Mouse (Mus musculus): Measurements from ENCODE around the gene E4f1. TPM values are rescaled to one million over a fixed set of nuclear protein-coding genes. Genes with fewer than 3 reads are reported as not detected.
"Not testable (repeated sequence)": the region's sequence is repeated elsewhere in the genome, so short reads cannot be mapped to it uniquely, and the experiment has no call there.

E4f1 gene
- total and polyA plus RNA-seq, 3 experiments: 17.4 to 37.2 (median 19.7) TPM

DNA sequence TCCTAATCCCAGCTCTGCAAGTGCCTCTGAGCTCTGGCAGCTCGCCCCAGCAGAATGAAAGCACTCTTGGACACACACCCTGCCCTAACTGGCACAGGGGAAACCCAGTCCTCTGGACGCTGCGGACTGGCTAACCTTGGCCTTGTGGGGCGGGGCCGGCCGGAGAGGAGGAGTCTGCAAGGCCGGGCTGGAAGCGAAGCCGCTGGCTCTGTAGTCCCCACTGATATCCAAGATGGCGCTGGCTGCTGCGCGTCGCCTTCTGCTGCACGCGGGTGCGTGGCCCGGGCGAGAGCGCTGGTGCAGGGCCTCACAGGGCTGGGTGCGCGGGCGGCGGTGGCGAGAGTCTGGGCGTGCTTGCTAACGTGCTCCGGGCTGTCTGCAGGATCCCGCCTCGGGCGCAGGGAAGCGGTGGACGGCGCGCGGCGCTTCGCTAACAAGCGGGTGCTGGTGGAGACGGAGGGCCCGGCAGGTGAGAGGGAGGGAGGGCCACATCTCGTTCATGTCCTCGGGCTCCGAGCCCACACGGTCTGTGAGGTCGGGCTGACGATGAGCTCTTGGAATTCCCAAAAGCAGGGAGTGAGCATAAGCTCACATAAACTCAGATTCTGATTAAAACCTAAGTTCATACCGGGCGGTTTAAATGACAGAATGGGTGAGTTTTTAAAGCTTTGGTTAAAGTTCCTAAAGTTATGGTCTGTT is 43.5 kb downstream of the E4f1 start, which contains the start of gene Eci1:
TSS of gene Eci1 (plus strand) at position 171 of the 699 bp plus-strand sequence.
- peaks cover 22% of the 10 kb centered on the region for H3K4me1 ChIP-seq (ENCODE audit: insufficient read depth, low read depth, low read length)
- DNase-seq (ENCODE audit: low spot score) (peak; percentile 88), ATAC-seq (ENCODE audit: extremely low read depth, insufficient number of reproducible peaks, low FRiP score, poor library complexity, severe bottlenecking) (peak; percentile 94)
- no peak for TF ChIP-seq TAL1 (conservative IDR thresholded peaks at IDR 0.05; ENCODE audit: low read depth, low read length)
- no peak for TF ChIP-seq GATA2 (IDR thresholded peaks at IDR 0.05; ENCODE audit: borderline replicate concordance, low read depth, low read length)
- no peak for TF ChIP-seq POLR2AphosphoS5 (IDR thresholded peaks at IDR 0.05; ENCODE audit: insufficient replicate concordance, low read depth, low read length)
- no peak for TF ChIP-seq CTCF (IDR thresholded peaks at IDR 0.05; ENCODE audit: low read depth, low read length)
- no peak for TF ChIP-seq GATA1 (IDR thresholded peaks at IDR 0.05; ENCODE audit: borderline replicate concordance, low read length)
- H3K9me3 ChIP-seq (replicated peaks): no peaks in the 10 kb centered on the region
- H3K27me3 ChIP-seq (ENCODE audit: insufficient read depth, low read length): no peaks in the 10 kb centered on the region
- peak within 1 kb of the TSS; percentile 83 for H3K4me3 ChIP-seq (ENCODE audit: low read depth, low read length)
- peaks cover 66% of the 10 kb centered on the region for H3K36me3 ChIP-seq (replicated peaks)

DNA sequence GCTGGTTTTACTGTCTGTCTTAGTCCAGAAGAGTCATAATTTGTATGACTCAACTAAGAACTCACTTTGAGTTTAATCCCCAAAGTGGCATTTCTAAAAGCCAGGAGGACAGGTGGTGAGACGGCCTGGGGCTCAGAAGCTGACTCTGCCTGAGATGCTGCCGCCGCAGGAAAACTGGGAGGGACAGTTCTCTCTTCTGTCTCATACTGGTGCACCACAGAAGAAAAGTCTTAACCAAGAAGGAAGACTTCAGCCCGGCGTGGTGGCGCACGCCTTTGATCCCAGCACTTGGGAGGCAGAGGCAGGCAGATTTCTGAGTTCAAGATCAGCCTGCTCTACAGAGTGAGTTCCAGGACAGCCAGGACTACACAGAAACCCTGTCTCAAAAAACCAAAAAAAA is 44.2 kb downstream of the E4f1 start:
- Histone ChIP-seq H3K36me3 (replicated peaks) (peaks cover 71% of the 10 kb centered on the region), H3K4me1 (ENCODE audit: insufficient read depth, low read depth, low read length) (peaks cover 23% of the 10 kb centered on the region), H3K9me3 (replicated peaks) (no peaks in the 10 kb centered on the region), H3K27me3 (ENCODE audit: insufficient read depth, low read length) (no peaks in the 10 kb centered on the region), H3K4me3 (ENCODE audit: low read depth, low read length) (no peak overlapping the region; the same call in 1 of the 2 replicates)
- TF ChIP-seq GATA2 (IDR thresholded peaks at IDR 0.05; ENCODE audit: borderline replicate concordance, low read depth, low read length): no peak
- ATAC-seq (ENCODE audit: extremely low read depth, insufficient number of reproducible peaks, low FRiP score, poor library complexity, severe bottlenecking) (no peak), DNase-seq (ENCODE audit: low spot score) (no peak)

DNA sequence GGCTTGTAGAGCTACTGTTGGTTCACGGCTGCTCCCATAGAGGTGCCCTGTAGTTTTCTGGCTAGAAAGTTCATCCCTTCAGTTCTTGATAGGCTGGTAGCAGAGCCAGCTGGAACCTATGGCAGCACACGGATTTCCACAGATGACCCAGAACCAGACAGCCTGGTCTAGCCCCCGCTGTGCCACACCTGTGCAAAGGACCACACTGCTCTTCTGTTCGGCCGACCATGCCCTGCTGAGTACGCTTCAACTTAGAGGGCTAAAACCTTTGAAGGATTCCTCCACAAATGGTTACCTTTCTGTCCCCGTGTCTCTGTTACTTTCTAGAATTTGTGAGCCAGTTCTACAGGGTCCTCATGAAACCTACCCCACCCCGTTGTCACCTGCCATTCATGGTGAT is 44.8 kb downstream of the E4f1 start:
- not testable (repeated sequence) for H3K4me3 ChIP-seq (ENCODE audit: low read depth, low read length); DNase-seq (ENCODE audit: low spot score); H3K27me3 ChIP-seq (ENCODE audit: insufficient read depth, low read length); H3K9me3 ChIP-seq (replicated peaks); ATAC-seq (ENCODE audit: extremely low read depth, insufficient number of reproducible peaks, low FRiP score, poor library complexity, severe bottlenecking)
- Histone ChIP-seq H3K36me3 (replicated peaks) (peaks cover 71% of the 10 kb centered on the region), H3K4me1 (ENCODE audit: insufficient read depth, low read depth, low read length) (peaks cover 25% of the 10 kb centered on the region)

DNA sequence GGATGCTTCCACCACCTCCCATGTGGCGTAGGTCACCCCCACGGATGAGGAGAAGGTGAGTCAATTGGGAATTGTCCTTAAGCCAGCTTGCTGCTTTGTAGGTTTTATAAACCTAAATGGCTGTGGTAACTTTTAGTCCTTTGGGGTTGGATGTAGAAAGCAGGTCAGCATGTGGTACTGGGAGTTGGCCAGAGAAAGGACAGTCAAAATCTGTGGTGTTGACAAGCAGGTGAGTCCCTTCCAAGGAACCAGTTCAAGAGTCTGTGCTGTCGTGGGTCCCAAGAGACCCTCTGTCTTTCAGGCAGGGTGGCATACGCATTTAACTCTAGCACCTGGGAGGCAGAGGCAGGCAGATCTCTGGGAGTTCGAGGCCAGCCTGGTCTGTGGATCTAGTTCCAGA is 45.6 kb downstream of the E4f1 start:
- TF ChIP-seq GATA1 (IDR thresholded peaks at IDR 0.05; ENCODE audit: borderline replicate concordance, low read length): no peak
- no peak for TF ChIP-seq GATA2 (IDR thresholded peaks at IDR 0.05; ENCODE audit: borderline replicate concordance, low read depth, low read length)
- no peak for TF ChIP-seq CTCF (IDR thresholded peaks at IDR 0.05; ENCODE audit: low read depth, low read length)
- TF ChIP-seq POLR2AphosphoS5 (IDR thresholded peaks at IDR 0.05; ENCODE audit: insufficient replicate concordance, low read depth, low read length): no peak
- TF ChIP-seq TAL1 (conservative IDR thresholded peaks at IDR 0.05; ENCODE audit: low read depth, low read length): no peak
- Histone ChIP-seq H3K4me1 (ENCODE audit: insufficient read depth, low read depth, low read length) (peaks cover 30% of the 10 kb centered on the region), H3K27me3 (ENCODE audit: insufficient read depth, low read length) (no peaks in the 10 kb centered on the region), H3K4me3 (ENCODE audit: low read depth, low read length) (no peak overlapping the region), H3K36me3 (replicated peaks) (peaks cover 71% of the 10 kb centered on the region), H3K9me3 (replicated peaks) (no peaks in the 10 kb centered on the region)
- ATAC-seq (ENCODE audit: extremely low read depth, insufficient number of reproducible peaks, low FRiP score, poor library complexity, severe bottlenecking): no peak
- DNase-seq (ENCODE audit: low spot score): no peak

DNA sequence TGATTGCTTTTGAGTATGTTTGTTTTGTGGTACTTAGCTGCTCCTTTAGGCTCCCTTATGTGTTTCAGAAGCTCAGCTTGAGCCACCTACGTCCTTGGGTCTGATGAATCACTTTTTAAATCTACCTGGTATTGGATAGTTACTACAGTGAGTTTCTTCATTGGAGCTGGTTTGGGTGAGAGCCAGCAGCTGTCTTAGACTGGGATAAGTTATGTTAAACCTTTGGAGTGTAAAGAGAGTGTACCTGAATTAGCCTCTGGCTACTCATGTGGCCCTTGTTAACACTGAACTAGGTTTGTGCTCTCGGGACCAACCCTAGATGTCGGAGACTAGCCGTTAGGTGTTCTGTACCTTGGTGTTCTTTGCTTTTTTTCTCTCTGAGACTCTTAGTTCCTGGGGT is 47.0 kb downstream of the E4f1 start:
- no peak for DNase-seq (ENCODE audit: low spot score)
- ATAC-seq (ENCODE audit: extremely low read depth, insufficient number of reproducible peaks, low FRiP score, poor library complexity, severe bottlenecking): no peak
- Histone ChIP-seq H3K9me3 (replicated peaks) (no peaks in the 10 kb centered on the region), H3K27me3 (ENCODE audit: insufficient read depth, low read length) (no peaks in the 10 kb centered on the region), H3K36me3 (replicated peaks) (peaks cover 77% of the 10 kb centered on the region), H3K4me3 (ENCODE audit: low read depth, low read length) (no peak overlapping the region), H3K4me1 (ENCODE audit: insufficient read depth, low read depth, low read length) (peaks cover 33% of the 10 kb centered on the region)
- no peak for TF ChIP-seq CTCF (IDR thresholded peaks at IDR 0.05; ENCODE audit: low read depth, low read length)

DNA sequence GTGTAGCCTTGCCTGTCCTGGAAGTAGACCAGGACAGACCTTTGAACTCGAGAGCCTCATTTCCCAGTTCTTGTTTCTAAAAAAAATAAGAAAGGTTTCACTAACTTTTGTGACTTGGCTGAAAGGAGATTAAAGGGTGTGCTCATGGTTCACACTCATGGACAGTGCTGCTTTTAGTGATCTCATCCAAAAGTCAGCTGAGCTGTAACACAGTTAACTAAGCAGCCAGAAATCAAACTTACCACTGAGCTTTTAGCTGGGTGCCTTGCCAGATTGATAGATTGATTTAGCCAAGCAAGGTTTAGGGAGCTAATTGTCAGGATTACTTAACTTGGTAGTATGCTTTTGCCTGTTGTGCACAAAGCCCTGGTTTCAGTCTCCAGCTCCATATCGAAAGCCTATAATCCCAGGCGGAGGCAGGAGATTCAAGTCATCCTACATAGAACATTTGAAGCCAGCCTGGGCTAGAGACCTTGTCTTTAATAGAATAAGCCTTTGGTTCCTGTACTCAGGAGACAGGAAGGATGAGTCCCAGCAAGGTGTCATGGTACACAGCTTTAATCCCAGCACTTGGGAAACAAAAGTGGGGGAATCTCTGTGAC is 54.0 kb downstream of the E4f1 start:
- Histone ChIP-seq H3K4me1 (ENCODE audit: insufficient read depth, low read depth, low read length) (peaks cover 47% of the 10 kb centered on the region), H3K36me3 (replicated peaks) (peaks cover 72% of the 10 kb centered on the region), H3K27me3 (ENCODE audit: insufficient read depth, low read length) (no peaks in the 10 kb centered on the region), H3K9me3 (replicated peaks) (no peaks in the 10 kb centered on the region), H3K4me3 (ENCODE audit: low read depth, low read length) (peak overlapping the region; percentile 87)
- ATAC-seq (ENCODE audit: extremely low read depth, insufficient number of reproducible peaks, low FRiP score, poor library complexity, severe bottlenecking) (no peak), DNase-seq (ENCODE audit: low spot score) (no peak)
- no peak for TF ChIP-seq GATA1 (IDR thresholded peaks at IDR 0.05; ENCODE audit: borderline replicate concordance, low read length)
- no peak for TF ChIP-seq CTCF (IDR thresholded peaks at IDR 0.05; ENCODE audit: low read depth, low read length)
- TF ChIP-seq POLR2AphosphoS5 (IDR thresholded peaks at IDR 0.05; ENCODE audit: insufficient replicate concordance, low read depth, low read length): no peak
- TF ChIP-seq GATA2 (IDR thresholded peaks at IDR 0.05; ENCODE audit: borderline replicate concordance, low read depth, low read length): no peak
- TF ChIP-seq TAL1 (conservative IDR thresholded peaks at IDR 0.05; ENCODE audit: low read depth, low read length): no peak

DNA sequence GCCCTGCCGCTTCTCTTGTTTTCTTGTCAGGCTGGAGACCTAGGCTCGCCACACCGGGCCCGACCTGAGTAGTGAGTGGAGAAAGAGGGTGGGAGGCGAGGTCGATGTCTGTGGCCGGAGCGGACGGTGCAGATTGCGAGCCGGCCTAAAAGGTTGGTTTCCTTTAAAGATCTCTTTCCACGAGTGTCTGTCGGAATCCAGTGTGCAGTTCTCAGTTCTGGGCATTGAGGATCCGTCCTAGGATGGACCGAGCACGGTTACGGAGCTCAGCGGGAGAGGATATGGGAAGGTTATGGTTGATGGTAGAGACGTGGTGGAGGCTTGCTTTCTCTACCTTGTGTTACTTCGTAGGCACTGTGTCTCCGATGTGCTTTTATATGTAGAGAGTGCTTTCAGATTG is 55.1 kb downstream of the E4f1 start:
- peak overlapping the region; percentile 87 for H3K4me3 ChIP-seq (ENCODE audit: low read depth, low read length)
- ATAC-seq (ENCODE audit: extremely low read depth, insufficient number of reproducible peaks, low FRiP score, poor library complexity, severe bottlenecking) (no peak), DNase-seq (ENCODE audit: low spot score) (no peak)
- TF ChIP-seq GATA1 (IDR thresholded peaks at IDR 0.05; ENCODE audit: borderline replicate concordance, low read length) (no peak), CTCF (IDR thresholded peaks at IDR 0.05; ENCODE audit: low read depth, low read length) (no peak), GATA2 (IDR thresholded peaks at IDR 0.05; ENCODE audit: borderline replicate concordance, low read depth, low read length) (no peak), TAL1 (conservative IDR thresholded peaks at IDR 0.05; ENCODE audit: low read depth, low read length) (no peak), POLR2AphosphoS5 (IDR thresholded peaks at IDR 0.05; ENCODE audit: insufficient replicate concordance, low read depth, low read length) (no peak)
- H3K9me3 ChIP-seq (replicated peaks): no peaks in the 10 kb centered on the region
- H3K4me1 ChIP-seq (ENCODE audit: insufficient read depth, low read depth, low read length): peaks cover 42% of the 10 kb centered on the region
- H3K36me3 ChIP-seq (replicated peaks): peaks cover 71% of the 10 kb centered on the region
- no peaks in the 10 kb centered on the region for H3K27me3 ChIP-seq (ENCODE audit: insufficient read depth, low read length)
